Mouse (Mus musculus): ENCODE measurements around the gene Lad1.

Gene Lad1

GRCm38 (mm10) chr1:135818481-135819086, at the start of gene Lad1:
TSS of gene Lad1 (plus strand) at chr1:135818598.
- no peak for DNase-seq (ENCODE audit: low read depth, low spot score)

GRCm38 (mm10) chr1:135770237-135770636, 48.2 kb upstream of the Lad1 start:
- DNase-seq (ENCODE audit: low read depth, low spot score) = no peak

- DNase-seq (ENCODE audit: low read depth, low spot score) = peak; percentile 95
Observed at GRCm38 (mm10) chr1:135770896-135771572, 47.4 kb upstream of the Lad1 start.

GRCm38 (mm10) chr1:135771573-135771970, 46.8 kb upstream of the Lad1 start:
- peak; percentile 89 for DNase-seq (ENCODE audit: low read depth, low spot score)

GRCm38 (mm10) chr1:135776596-135776995, 41.8 kb upstream of the Lad1 start:
- peak; percentile 66 for DNase-seq (ENCODE audit: low read depth, low spot score)

- no peak for DNase-seq (ENCODE audit: low read depth, low spot score)
Observed at GRCm38 (mm10) chr1:135777046-135777445, 41.4 kb upstream of the Lad1 start.

- DNase-seq (ENCODE audit: low read depth, low spot score) = peak; percentile 62
Observed at GRCm38 (mm10) chr1:135778780-135779535, 39.4 kb upstream of the Lad1 start, which contains the start of gene Tnni1. TSS of gene Tnni1 (plus strand) at chr1:135779434.

- no peak for DNase-seq (ENCODE audit: low read depth, low spot score)
Observed at GRCm38 (mm10) chr1:135780649-135781048, 37.7 kb upstream of the Lad1 start.

GRCm38 (mm10) chr1:135781220-135781619, 37.2 kb upstream of the Lad1 start:
- DNase-seq (ENCODE audit: low read depth, low spot score) = peak; percentile 86

- DNase-seq (ENCODE audit: low read depth, low spot score) = no peak
Observed at GRCm38 (mm10) chr1:135782816-135783215, 35.6 kb upstream of the Lad1 start.

GRCm38 (mm10) chr1:135787799-135788198, 30.6 kb upstream of the Lad1 start:
- peak; percentile 94 for DNase-seq (ENCODE audit: low read depth, low spot score)

GRCm38 (mm10) chr1:135788708-135789107, 29.7 kb upstream of the Lad1 start:
- peak; percentile 74 for DNase-seq (ENCODE audit: low read depth, low spot score)

GRCm38 (mm10) chr1:135789815-135790214, 28.6 kb upstream of the Lad1 start:
- DNase-seq (ENCODE audit: low read depth, low spot score) = peak; percentile 73

- DNase-seq (ENCODE audit: low read depth, low spot score) = peak; percentile 54
Observed at GRCm38 (mm10) chr1:135792143-135792939, 26.1 kb upstream of the Lad1 start.

- no peak for DNase-seq (ENCODE audit: low read depth, low spot score)
Observed at GRCm38 (mm10) chr1:135793370-135794215, 24.8 kb upstream of the Lad1 start.

GRCm38 (mm10) chr1:135794216-135795134, 23.9 kb upstream of the Lad1 start:
- no peak for DNase-seq (ENCODE audit: low read depth, low spot score)

- no peak for DNase-seq (ENCODE audit: low read depth, low spot score)
Observed at GRCm38 (mm10) chr1:135798492-135798891, 19.9 kb upstream of the Lad1 start.

GRCm38 (mm10) chr1:135799109-135799627, 19.2 kb upstream of the Lad1 start:
- DNase-seq (ENCODE audit: low read depth, low spot score) = no peak

GRCm38 (mm10) chr1:135800192-135800950, 18.0 kb upstream of the Lad1 start:
- DNase-seq (ENCODE audit: low read depth, low spot score) = peak; percentile 39
